Mouse (Mus musculus) liver, embryonic 13.5 days (tissue): ENCODE measurements around the gene Tbl1x. TPM values are rescaled to one million over a fixed set of nuclear protein-coding genes. Genes with fewer than 3 reads are reported as not detected.

Experiments used
- ATAC-seq: fragments of 200-750 bp; cut with Nextera tagmentation; 2 replicates; pipeline ENCODE4 v1.8.0; 2017; ENCODE audit warnings: low read depth, mild to moderate bottlenecking, moderate number of reproducible peaks, moderate library complexity
- DNase-seq: peaks from one replicate; pipeline ENCODE4 v3.0.0; 2022
- H3K27ac ChIP-seq: fragments of 300-500 bp; sonication (generic); 2 replicates; pipeline ENCODE4 v1.5.1; 2015; ENCODE audit warnings: moderate library complexity, mild to moderate bottlenecking, inconsistent platforms
- H3K27me3 ChIP-seq: fragments of 300-500 bp; sonication (generic); 2 replicates; pipeline ENCODE4 v1.6.1; 2015; ENCODE audit warnings: mild to moderate bottlenecking, inconsistent platforms
- H3K36me3 ChIP-seq: fragments of 300-500 bp; sonication (generic); 2 replicates; pipeline ENCODE4 v1.6.1; 2015; ENCODE audit warnings: mild to moderate bottlenecking, inconsistent platforms
- H3K4me1 ChIP-seq: fragments of 300-500 bp; sonication (generic); replicated peaks from 2 replicates; pipeline ENCODE4 v1.6.1; 2015; ENCODE audit warnings: inconsistent platforms
- H3K4me2 ChIP-seq: fragments of 300-500 bp; sonication (generic); 2 replicates; pipeline ENCODE4 v1.6.1; 2015; ENCODE audit warnings: inconsistent platforms, mild to moderate bottlenecking, moderate library complexity
- H3K4me3 ChIP-seq: fragments of 300-500 bp; sonication (generic); replicated peaks from 2 replicates; pipeline ENCODE4 v1.5.1; 2015; ENCODE audit warnings: mild to moderate bottlenecking, inconsistent platforms
- H3K9ac ChIP-seq: fragments of 300-500 bp; sonication (generic); 2 replicates; pipeline ENCODE4 v1.6.1; 2015; ENCODE audit warnings: mild to moderate bottlenecking, inconsistent platforms
- H3K9me3 ChIP-seq: fragments of 300-500 bp; sonication (generic); replicated peaks from 2 replicates; pipeline ENCODE4 v1.6.1; 2016; ENCODE audit warnings: inconsistent platforms
- WGBS: fragments of 180-500 bp; shearing (Covaris S2); methylation state at CpG from one replicate; pipeline ENCODE4 v1.1.7; 2015; ENCODE audit not compliant: insufficient replicate concordance; 5-methylcytosine and 5-hydroxymethylcytosine counted together
- polyA plus RNA-seq: library from polyadenylated mRNA; unstranded; fragments of >200 nt; fragmentation: Nextera tagmentation; extraction: Ambion mirVana; gene quantifications from 2 replicates; pipeline ENCODE4 v1.2.1, GENCODE M21; 2015

Tbl1x gene
- 20.3 and 22.9 TPM in 2 replicates for polyA plus RNA-seq

DNA sequence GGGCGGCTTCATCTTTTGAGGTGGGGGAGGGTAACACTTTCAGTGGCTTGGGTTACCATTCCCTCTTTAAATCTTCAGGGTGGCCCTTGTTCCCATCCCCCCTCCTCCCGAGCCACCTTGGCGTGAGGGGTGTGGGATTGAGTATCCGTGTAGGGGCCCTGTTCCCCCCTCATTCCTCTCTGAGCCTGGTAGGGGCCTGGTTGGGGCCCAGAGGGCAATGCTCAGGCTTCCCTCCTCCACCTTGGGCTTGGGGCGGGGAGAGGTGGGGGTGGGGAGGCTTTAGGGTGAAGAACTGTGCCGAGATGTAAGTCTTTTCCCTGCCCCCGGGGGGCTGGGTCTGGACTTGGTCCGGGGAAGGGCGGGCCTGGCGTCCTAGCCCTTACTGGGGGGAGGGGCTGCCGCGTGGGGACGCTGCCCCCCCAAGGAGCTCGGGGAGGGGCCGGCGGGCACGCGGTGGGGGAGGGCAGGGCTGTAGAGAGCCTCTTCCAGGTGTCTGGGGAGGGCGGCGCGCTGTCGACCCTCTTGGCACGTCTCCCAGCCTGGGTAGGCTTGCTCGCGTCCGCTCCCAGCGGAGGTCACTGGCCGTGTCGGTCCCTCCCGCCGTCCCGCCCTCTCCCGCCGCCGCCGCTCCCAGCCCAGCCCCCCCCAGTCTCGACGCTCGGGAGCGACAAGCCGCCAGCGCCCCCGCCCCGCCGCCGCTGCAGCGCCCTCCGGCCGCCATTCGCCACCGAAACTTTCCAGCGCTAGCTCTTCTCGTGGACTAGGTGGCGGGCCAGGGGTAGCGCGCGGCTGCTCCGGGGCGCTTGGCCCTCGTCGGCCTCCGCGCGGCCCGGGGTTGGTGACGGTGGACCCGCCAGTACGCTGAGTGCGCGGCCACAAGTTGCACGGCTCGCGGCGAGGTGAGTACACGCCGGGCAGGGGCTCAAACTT lies at the start of gene Tbl1x:
Tbl1x (plus strand) TSS at position 643 of the 930 bp plus-strand sequence.
- peak within 1 kb of the TSS; percentile 73 for H3K4me3 ChIP-seq
- 14% methylated on average over 69 of the region's 76 CpGs for WGBS
- H3K27me3 ChIP-seq, result no peaks in the 10 kb centered on the region
- DNase-seq (peak; percentile 59), ATAC-seq (peak; percentile 80)
- peaks cover 26% of the 10 kb centered on the region for H3K4me1 ChIP-seq
- H3K27ac ChIP-seq, result peak within 1 kb of the TSS; percentile 77
- peak within 1 kb of the TSS; percentile 80 for H3K9ac ChIP-seq
- H3K9me3 ChIP-seq, result no peaks in the 10 kb centered on the region
- no peaks in the 10 kb centered on the region for H3K36me3 ChIP-seq
- peak within 1 kb of the TSS; percentile 75 for H3K4me2 ChIP-seq

DNA sequence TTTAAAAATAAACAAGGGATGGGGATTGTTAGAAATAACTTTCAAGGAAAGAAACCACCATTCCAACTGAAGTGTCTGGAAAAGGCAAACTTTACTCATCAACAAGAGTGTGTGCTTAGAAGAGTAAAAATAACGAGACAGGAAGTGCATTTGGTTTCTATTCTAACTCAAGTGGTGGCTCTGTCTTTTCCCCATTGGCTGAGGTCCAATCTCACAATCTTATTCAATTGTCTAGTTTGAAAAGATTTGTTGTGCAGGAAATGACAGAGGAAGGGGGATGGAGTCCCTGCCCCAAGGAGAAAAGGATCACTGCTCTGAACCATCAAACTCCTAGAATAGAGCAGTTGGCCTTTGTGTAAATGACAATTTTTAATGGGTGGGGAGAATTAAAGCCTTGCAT lies 41.6 kb upstream of the Tbl1x start:
- no peak overlapping the region for H3K27ac ChIP-seq
- no peaks in the 10 kb centered on the region for H3K4me1 ChIP-seq
- H3K36me3 ChIP-seq, result no peaks in the 10 kb centered on the region
- no peak overlapping the region for H3K9ac ChIP-seq
- H3K4me2 ChIP-seq, result no peak overlapping the region
- H3K4me3 ChIP-seq, result no peak overlapping the region
- no peaks in the 10 kb centered on the region for H3K9me3 ChIP-seq
- H3K27me3 ChIP-seq, result no peaks in the 10 kb centered on the region
- no peak for ATAC-seq
- DNase-seq, result no peak
- WGBS, result 26% methylated on average over 1 of the region's 1 CpGs

DNA sequence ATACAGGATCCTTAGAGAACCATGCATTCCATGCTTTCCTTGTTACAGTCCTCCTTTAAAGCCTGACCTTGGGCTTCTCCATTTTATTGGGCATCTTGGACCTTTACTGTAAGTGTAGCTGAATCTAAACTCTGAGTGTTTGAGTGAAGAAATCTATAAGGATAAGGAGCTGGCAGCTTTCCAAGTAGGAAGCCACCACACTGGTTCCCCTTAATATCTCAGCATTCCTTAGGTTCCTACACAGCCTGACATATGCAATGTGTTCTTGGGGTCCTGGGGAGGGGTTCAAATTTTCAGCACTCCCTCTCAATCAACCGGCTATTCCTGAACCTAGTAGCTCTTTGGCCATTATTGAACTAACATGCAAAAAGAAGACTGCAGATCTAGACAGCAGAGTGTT lies 38.0 kb upstream of the Tbl1x start:
- ATAC-seq, result no peak
- Histone ChIP-seq H3K4me1 (no peaks in the 10 kb centered on the region; the same call in 1 of the 2 replicates), H3K9ac (no peak overlapping the region), H3K27ac (no peak overlapping the region), H3K9me3 (no peaks in the 10 kb centered on the region), H3K27me3 (no peaks in the 10 kb centered on the region), H3K4me3 (no peak overlapping the region), H3K4me2 (no peak overlapping the region), H3K36me3 (no peaks in the 10 kb centered on the region)
- DNase-seq, result no peak
- 78% methylated on average over 1 of the region's 1 CpGs for WGBS

DNA sequence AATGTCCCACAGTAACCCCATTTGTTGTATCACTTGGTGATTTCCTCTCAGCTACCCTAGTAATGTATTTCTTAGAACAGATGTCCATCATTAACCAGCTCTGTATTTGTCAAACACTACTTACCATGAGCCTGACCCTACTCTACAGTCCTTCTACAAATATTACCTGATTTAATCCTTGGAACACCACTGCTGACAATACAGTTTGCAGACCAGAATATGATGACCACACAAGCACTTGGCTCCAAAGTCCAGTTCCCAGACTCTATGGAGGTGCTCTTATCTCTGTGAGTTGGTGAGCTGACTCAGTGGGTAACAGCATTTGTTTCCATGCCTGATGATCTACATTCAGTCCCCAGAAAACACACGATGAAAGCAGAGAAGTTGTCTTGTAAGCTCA lies 37.3 kb upstream of the Tbl1x start:
- no peak overlapping the region for H3K4me3 ChIP-seq
- H3K4me1 ChIP-seq, result no peaks in the 10 kb centered on the region; the same call in 1 of the 2 replicates
- no peak overlapping the region for H3K27ac ChIP-seq
- ATAC-seq, result no peak; the same call in 1 of the 2 replicates
- H3K4me2 ChIP-seq, result no peak overlapping the region
- no peaks in the 10 kb centered on the region for H3K9me3 ChIP-seq
- no peak for DNase-seq
- H3K27me3 ChIP-seq, result no peaks in the 10 kb centered on the region
- no peak overlapping the region for H3K9ac ChIP-seq
- H3K36me3 ChIP-seq, result no peaks in the 10 kb centered on the region
- WGBS, result 42% methylated on average over 1 of the region's 1 CpGs

DNA sequence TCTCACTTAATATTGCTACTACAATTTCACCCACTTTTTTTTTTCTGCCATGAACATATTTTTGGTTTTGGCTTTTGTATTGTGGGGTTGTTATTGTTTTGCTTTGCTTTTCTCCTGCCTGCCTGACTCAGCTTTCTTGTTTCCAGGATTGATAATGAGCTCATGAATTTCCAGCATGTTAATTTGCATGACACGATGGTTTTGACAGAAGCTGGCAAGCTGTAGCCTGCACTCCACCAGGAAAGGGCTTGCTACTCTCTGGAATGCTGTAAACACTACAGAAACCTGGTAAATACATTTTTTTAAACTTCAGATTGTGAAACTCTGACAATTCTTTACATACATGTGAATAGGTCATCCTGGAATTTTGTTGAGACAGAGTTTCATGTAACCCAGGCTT lies 36.3 kb upstream of the Tbl1x start:
- DNase-seq, result no peak
- no peak overlapping the region for H3K4me3 ChIP-seq
- H3K36me3 ChIP-seq, result no peaks in the 10 kb centered on the region
- H3K4me1 ChIP-seq, result no peaks in the 10 kb centered on the region; the same call in 1 of the 2 replicates
- H3K27me3 ChIP-seq, result no peaks in the 10 kb centered on the region
- H3K9ac ChIP-seq, result no peak overlapping the region
- WGBS, result 6% methylated on average over 1 of the region's 1 CpGs
- H3K4me2 ChIP-seq, result no peak overlapping the region
- no peak for ATAC-seq
- H3K9me3 ChIP-seq, result no peaks in the 10 kb centered on the region
- no peak overlapping the region for H3K27ac ChIP-seq

- H3K4me1 ChIP-seq, result no peaks in the 10 kb centered on the region; the same call in 1 of the 2 replicates
- H3K27ac ChIP-seq, result no peak overlapping the region
- no peak overlapping the region for H3K9ac ChIP-seq
- DNase-seq (no peak), ATAC-seq (no peak)
- H3K4me2 ChIP-seq, result no peak overlapping the region
- no peaks in the 10 kb centered on the region for H3K27me3 ChIP-seq
- 60% methylated on average over 2 of the region's 2 CpGs for WGBS
- H3K36me3 ChIP-seq, result no peaks in the 10 kb centered on the region
- no peak overlapping the region for H3K4me3 ChIP-seq
- no peaks in the 10 kb centered on the region for H3K9me3 ChIP-seq
These were observed 33.3 kb upstream of the Tbl1x start for GRCm38 (mm10) chrX:77477526-77477925.

DNA sequence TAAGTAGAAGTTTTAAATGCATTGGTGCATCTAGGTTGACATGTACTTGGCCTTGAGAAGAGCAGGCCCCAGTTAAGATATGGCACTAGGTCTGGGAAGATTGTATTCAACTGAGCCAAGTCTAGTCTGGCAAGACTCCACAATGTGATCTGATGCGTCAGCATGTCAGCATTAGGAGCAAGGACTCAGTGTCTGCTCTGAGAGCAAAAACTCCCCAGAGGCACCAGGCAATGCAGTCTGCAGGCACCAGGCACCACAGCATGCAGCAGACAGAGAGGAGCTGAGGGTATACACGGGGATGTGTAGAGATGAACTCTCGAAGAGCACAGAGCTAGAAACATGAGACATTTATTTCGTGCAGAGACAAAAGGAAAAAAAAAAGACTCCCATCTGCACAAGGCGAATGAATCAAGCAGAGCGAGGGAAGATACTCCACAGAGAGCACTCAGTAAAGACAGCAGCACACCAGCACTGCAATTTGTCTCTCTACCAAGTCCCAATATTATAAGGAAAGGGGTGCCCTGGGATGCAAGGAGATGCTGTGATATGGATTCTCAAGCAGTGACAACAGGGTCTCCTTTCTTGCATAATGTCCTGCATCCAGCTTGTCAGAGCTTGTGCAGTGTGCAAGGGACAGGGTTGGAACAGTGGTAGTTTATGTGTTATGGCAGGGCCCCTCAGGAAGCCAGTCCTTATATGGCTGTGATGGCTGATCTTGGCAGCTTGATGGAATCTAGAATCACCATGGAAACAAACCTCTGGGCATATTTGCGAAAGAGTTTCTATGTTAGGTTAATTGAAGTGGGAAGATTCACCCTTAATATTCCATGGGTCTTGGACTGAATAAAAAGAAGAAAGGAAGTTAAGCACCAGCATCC lies 22.7 kb upstream of the Tbl1x start:
- H3K36me3 ChIP-seq, result no peaks in the 10 kb centered on the region
- no peak overlapping the region for H3K9ac ChIP-seq
- DNase-seq (no peak), ATAC-seq (no peak)
- WGBS, result 53% methylated on average over 7 of the region's 7 CpGs
- no peaks in the 10 kb centered on the region for H3K27me3 ChIP-seq
- no peaks in the 10 kb centered on the region for H3K4me1 ChIP-seq
- no peak overlapping the region for H3K4me3 ChIP-seq
- H3K4me2 ChIP-seq, result no peak overlapping the region
- H3K9me3 ChIP-seq, result no peaks in the 10 kb centered on the region
- no peak overlapping the region for H3K27ac ChIP-seq

- H3K4me3 ChIP-seq, result no peak overlapping the region
- no peaks in the 10 kb centered on the region for H3K36me3 ChIP-seq
- ATAC-seq (no peak), DNase-seq (no peak)
- H3K4me2 ChIP-seq, result no peak overlapping the region
- no peaks in the 10 kb centered on the region for H3K9me3 ChIP-seq
- no peak overlapping the region for H3K9ac ChIP-seq
- H3K4me1 ChIP-seq, result no peaks in the 10 kb centered on the region
- WGBS, result 29% methylated on average over 1 of the region's 1 CpGs
- no peaks in the 10 kb centered on the region for H3K27me3 ChIP-seq
- no peak overlapping the region for H3K27ac ChIP-seq
These were observed 20.7 kb upstream of the Tbl1x start for GRCm38 (mm10) chrX:77490127-77490526.

DNA sequence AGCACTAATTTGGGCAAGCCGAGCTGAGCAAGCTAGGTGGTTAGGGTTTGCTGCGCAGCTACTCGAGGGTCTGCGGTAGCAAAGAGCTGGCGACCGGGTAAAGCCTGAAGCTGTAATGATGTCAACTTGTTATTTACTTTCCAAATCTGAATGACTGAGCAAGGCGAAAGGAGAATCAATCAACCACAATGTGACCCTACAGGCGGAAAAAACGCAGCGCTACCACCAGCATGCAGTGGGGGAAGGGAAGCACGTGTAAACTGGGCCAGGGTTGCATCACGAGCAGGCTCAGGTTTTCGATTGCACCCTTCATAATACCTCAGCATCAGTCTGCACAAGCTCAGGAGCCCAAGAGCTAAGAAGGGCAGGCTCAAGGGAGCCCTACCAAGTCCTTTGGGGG lies 1.7 kb upstream of the Tbl1x start:
- H3K9ac ChIP-seq, result peak overlapping the region; percentile 80; the same call in 1 of the 2 replicates
- 18% methylated on average over 13 of the region's 13 CpGs for WGBS
- ATAC-seq, result peak; percentile 21; the same call in 1 of the 2 replicates
- H3K4me3 ChIP-seq, result peak overlapping the region; percentile 73
- peak; percentile 64 for DNase-seq
- H3K9me3 ChIP-seq, result no peaks in the 10 kb centered on the region
- peak overlapping the region; percentile 75 for H3K4me2 ChIP-seq
- H3K36me3 ChIP-seq, result no peaks in the 10 kb centered on the region
- H3K27me3 ChIP-seq, result no peaks in the 10 kb centered on the region
- H3K27ac ChIP-seq, result peak overlapping the region; percentile 77
- H3K4me1 ChIP-seq, result peaks cover 26% of the 10 kb centered on the region

DNA sequence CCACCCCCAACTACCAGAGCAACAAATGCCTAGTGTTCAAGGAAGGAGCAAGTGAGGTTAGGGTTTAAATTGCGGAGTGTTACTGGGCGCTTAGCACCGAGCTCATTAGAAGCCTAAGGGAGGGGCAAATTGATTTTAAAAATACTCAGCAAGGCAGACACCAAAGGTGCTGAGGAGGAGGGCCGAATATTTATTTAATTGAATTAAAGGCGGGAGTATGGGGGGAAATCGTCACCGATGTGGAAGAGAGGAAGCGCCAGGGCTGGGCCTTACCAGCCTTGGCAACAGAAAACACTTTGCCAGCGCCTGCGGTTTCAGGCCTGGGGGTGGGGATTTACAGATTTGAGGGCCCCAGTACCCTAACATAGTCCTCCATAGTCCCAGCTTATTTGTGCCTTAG lies 1.0 kb upstream of the Tbl1x start:
- peak overlapping the region; percentile 75 for H3K4me2 ChIP-seq
- DNase-seq (peak; percentile 9), ATAC-seq (no peak)
- peak overlapping the region; percentile 77 for H3K27ac ChIP-seq
- H3K4me1 ChIP-seq, result peaks cover 26% of the 10 kb centered on the region
- 13% methylated on average over 10 of the region's 10 CpGs for WGBS
- H3K27me3 ChIP-seq, result no peaks in the 10 kb centered on the region
- no peaks in the 10 kb centered on the region for H3K9me3 ChIP-seq
- no peaks in the 10 kb centered on the region for H3K36me3 ChIP-seq
- peak overlapping the region; percentile 80 for H3K9ac ChIP-seq
- H3K4me3 ChIP-seq, result peak overlapping the region; percentile 73

- ATAC-seq (peak; percentile 59), DNase-seq (peak; percentile 25)
- H3K27me3 ChIP-seq, result no peaks in the 10 kb centered on the region
- H3K27ac ChIP-seq, result peak overlapping the region; percentile 77
- peaks cover 32% of the 10 kb centered on the region for H3K4me1 ChIP-seq
- no peaks in the 10 kb centered on the region for H3K36me3 ChIP-seq
- whole genome bisulfite sequencing, result 30% methylated on average over 54 of the region's 55 CpGs
- H3K4me2 ChIP-seq, result peak overlapping the region; percentile 75
- no peaks in the 10 kb centered on the region for H3K9me3 ChIP-seq
- H3K4me3 ChIP-seq, result peak overlapping the region; percentile 73
- H3K9ac ChIP-seq, result peak overlapping the region; percentile 80
These were observed 634 bp downstream of the Tbl1x start for GRCm38 (mm10) chrX:77511301-77511993.
